Mouse (Mus musculus) olfactory bulb, adult 2 months (tissue): ENCODE results near the gene Gm44790. TPM values are rescaled to one million over a fixed set of nuclear protein-coding genes. Genes with fewer than 3 reads are reported as not detected.

Source experiments
- H3K27ac ChIP-seq: fragments of 200-500 bp; 2 replicates; pipeline ENCODE4 v1.5.1; 2012; ENCODE audit warnings: low read depth, low read length; ENCODE audit not compliant: insufficient read depth
- H3K4me1 ChIP-seq: fragments of 200-500 bp; 2 replicates; pipeline ENCODE4 v1.6.1; 2012; ENCODE audit warnings: low read length; ENCODE audit not compliant: control insufficient read depth, insufficient read depth
- H3K4me3 ChIP-seq: fragments of 200-500 bp; 2 replicates; pipeline ENCODE4 v1.5.1; 2012; ENCODE audit warnings: mild to moderate bottlenecking, low read depth, low read length, moderate library complexity; ENCODE audit not compliant: insufficient read depth
- CTCF ChIP-seq: fragments of 200-500 bp; IDR thresholded peaks from 2 replicates; pipeline ENCODE4 v1.5.1; 2012; ENCODE audit warnings: low read depth, mild to moderate bottlenecking, low read length, moderate library complexity; ENCODE audit not compliant: insufficient read depth
- POLR2A ChIP-seq: fragments of 200-500 bp; IDR thresholded peaks from 2 replicates; pipeline ENCODE4 v1.6.1; 2012; ENCODE audit warnings: mild to moderate bottlenecking, low read depth, low read length, moderate library complexity; ENCODE audit not compliant: insufficient read depth
- WGBS: fragments of 180-500 bp; shearing (Covaris S2); methylation state at CpG from one replicate; pipeline ENCODE4 v1.1.7; 2018; 5-methylcytosine and 5-hydroxymethylcytosine counted together
- polyA plus RNA-seq: library from polyadenylated mRNA; stranded (reverse); fragments of >200 nt; gene quantifications from 2 replicates; pipeline ENCODE4 v1.2.4, GENCODE M21; 2012; ENCODE audit warnings: low replicate concordance; ENCODE audit not compliant: missing spikeins, insufficient read depth, insufficient read length

Gm44790 gene
- polyA plus RNA-seq, 1 experiment = not detected

DNA sequence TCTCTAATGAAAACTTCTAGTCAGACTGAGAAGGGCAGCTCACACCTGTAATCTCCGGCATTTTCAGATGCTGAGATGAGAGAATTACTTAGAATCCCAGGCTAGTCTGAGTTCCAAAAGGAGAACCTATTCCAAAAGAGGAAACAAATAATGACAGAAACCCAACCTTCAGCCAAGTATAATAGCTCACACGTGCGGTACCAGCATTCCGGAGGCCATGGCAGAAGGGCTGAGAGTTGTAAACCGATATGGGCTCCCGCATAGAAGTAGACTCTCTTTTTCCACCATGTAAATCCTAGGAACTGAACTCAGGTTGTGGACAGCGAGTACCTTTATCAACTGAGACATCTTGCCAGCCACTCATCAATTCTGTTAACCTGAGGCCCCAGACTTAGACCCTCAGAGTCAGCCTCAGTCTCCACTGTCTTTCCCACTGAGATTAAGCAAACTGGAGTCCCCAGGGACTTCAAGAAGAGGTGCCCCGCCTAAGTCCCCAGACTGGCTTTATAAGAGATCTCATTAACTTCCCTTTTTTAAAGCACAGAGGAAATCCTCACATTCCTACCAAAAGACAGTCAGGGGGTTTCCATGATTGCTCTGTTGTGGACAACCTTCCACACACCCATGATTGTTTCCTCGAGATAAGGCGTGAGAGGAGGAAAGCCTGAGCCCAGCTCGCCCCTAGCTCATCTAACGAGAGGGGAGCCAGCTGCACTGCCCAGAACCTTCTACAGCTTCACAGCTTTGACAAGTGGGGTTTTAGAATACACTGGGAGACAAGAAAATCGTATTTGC is 67.2 kb downstream of the Gm44790 start:
- TF ChIP-seq CTCF = no peak
- no peak for TF ChIP-seq POLR2A
- Histone ChIP-seq H3K4me1 (no peaks in the 10 kb centered on the region), H3K4me3 (no peak overlapping the region), H3K27ac (no peak overlapping the region)
- WGBS = 64% methylated on average over 13 of the region's 13 CpGs

DNA sequence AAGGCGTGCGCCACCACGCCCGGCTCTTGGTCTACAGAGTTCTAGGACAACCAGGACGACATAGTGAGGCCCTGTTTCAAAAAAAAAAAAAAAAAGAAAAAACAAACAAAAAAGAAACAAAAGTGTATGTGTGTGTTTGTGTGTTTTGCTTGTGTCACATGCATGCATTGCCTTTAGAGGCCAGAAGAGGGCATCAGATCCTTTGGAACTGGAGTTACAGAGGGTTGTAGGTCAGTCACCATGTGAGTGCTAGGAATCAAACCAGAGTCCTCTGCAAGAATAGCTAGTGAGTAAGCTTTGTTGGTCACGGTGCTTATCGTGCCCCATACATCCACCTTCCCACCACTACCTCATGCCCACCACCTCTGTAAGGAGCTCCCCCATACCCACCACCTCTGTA is 68.3 kb downstream of the Gm44790 start:
- Histone ChIP-seq H3K4me3 (no peak overlapping the region), H3K27ac (no peak overlapping the region), H3K4me1 (peaks cover 4% of the 10 kb centered on the region; the same call in 1 of the 2 replicates)
- TF ChIP-seq CTCF = no peak
- WGBS = 95% methylated on average over 7 of the region's 7 CpGs

Other genes starting within 250 kb of the Gm44790 start
- not detected in 2 replicates for gene Tgfa, start 231.4 kb upstream of the Gm44790 start, polyA plus RNA-seq
- gene Fam136a, start 61.0 kb upstream of the Gm44790 start, polyA plus RNA-seq = not detected in 2 replicates
- not detected in 2 replicates for gene Snrpg, start 55.4 kb upstream of the Gm44790 start, polyA plus RNA-seq
- gene Pcyox1, start 29.5 kb upstream of the Gm44790 start, polyA plus RNA-seq = not detected in 2 replicates
- 194 and 323 TPM in 2 replicates for gene Tia1, start 22.4 kb upstream of the Gm44790 start, polyA plus RNA-seq
- gene C87436, start 11.7 kb downstream of the Gm44790 start, polyA plus RNA-seq = not detected in 2 replicates
- gene Pcbp1, start 99.7 kb downstream of the Gm44790 start, polyA plus RNA-seq = not detected in 2 replicates
- not detected in 2 replicates for gene Asprv1, start 201.5 kb downstream of the Gm44790 start, polyA plus RNA-seq
- not detected in 2 replicates for gene Mxd1, start 242.5 kb downstream of the Gm44790 start, polyA plus RNA-seq